Mouse (Mus musculus) heart, embryonic 11.5 days (tissue): ENCODE measurements around the gene Ddn. TPM values are rescaled to one million over a fixed set of nuclear protein-coding genes. Genes with fewer than 3 reads are reported as not detected.

Experiments used
- ATAC-seq: fragments of 200-750 bp; cut with Nextera tagmentation; replicated peaks from 2 replicates; pipeline ENCODE4 v1.8.0; 2017; ENCODE audit warnings: moderate library complexity; ENCODE audit not compliant: insufficient number of reproducible peaks, low FRiP score, low TSS enrichment
- H3K27ac ChIP-seq: fragments of 300-500 bp; sonication (generic); 2 replicates; pipeline ENCODE4 v1.5.1; 2014; ENCODE audit warnings: mild to moderate bottlenecking, low read depth, low read length
- H3K27me3 ChIP-seq: fragments of 300-500 bp; sonication (generic); 2 replicates; pipeline ENCODE4 v1.6.1; 2014; ENCODE audit warnings: mild to moderate bottlenecking, low read length, mixed read lengths; ENCODE audit not compliant: control insufficient read depth, insufficient read depth
- H3K36me3 ChIP-seq: fragments of 300-500 bp; sonication (generic); 2 replicates; pipeline ENCODE4 v1.6.1; 2014; ENCODE audit warnings: mild to moderate bottlenecking, low read length, moderate library complexity, mixed read lengths; ENCODE audit not compliant: control insufficient read depth, insufficient read depth
- H3K4me1 ChIP-seq: fragments of 300-500 bp; sonication (generic); 2 replicates; pipeline ENCODE4 v1.6.1; 2014; ENCODE audit warnings: low read length; ENCODE audit not compliant: control insufficient read depth, insufficient read depth
- H3K4me2 ChIP-seq: fragments of 300-500 bp; sonication (generic); 2 replicates; pipeline ENCODE4 v1.6.1; 2014; ENCODE audit warnings: mild to moderate bottlenecking, moderate library complexity
- H3K4me3 ChIP-seq: fragments of 300-500 bp; sonication (generic); 2 replicates; pipeline ENCODE4 v1.5.1; 2014; ENCODE audit warnings: low read depth, low read length
- H3K9ac ChIP-seq: fragments of 300-500 bp; sonication (generic); 2 replicates; pipeline ENCODE4 v1.6.1; 2014; ENCODE audit warnings: mild to moderate bottlenecking, low read depth, low read length, moderate library complexity
- H3K9me3 ChIP-seq: fragments of 300-500 bp; sonication (generic); replicated peaks from 2 replicates; pipeline ENCODE4 v1.6.1; 2016; ENCODE audit warnings: low read length; ENCODE audit not compliant: control insufficient read depth
- WGBS: fragments of 180-500 bp; shearing (Covaris S2); extraction: QIAGEN DNeasy Blood & Tissue Kit; methylation state at CpG from one replicate; pipeline ENCODE4 v1.1.7; 2014; ENCODE audit not compliant: insufficient replicate concordance; 5-methylcytosine and 5-hydroxymethylcytosine counted together
- polyA plus RNA-seq: library from polyadenylated mRNA; unstranded; fragments of >200 nt; fragmentation: Nextera tagmentation; extraction: Ambion mirVana; gene quantifications from 2 replicates; pipeline ENCODE4 v1.2.1, GENCODE M21; 2014

The Ddn gene
- polyA plus RNA-seq, 1 experiment from 2014 or later, result 0.11 TPM

DNA sequence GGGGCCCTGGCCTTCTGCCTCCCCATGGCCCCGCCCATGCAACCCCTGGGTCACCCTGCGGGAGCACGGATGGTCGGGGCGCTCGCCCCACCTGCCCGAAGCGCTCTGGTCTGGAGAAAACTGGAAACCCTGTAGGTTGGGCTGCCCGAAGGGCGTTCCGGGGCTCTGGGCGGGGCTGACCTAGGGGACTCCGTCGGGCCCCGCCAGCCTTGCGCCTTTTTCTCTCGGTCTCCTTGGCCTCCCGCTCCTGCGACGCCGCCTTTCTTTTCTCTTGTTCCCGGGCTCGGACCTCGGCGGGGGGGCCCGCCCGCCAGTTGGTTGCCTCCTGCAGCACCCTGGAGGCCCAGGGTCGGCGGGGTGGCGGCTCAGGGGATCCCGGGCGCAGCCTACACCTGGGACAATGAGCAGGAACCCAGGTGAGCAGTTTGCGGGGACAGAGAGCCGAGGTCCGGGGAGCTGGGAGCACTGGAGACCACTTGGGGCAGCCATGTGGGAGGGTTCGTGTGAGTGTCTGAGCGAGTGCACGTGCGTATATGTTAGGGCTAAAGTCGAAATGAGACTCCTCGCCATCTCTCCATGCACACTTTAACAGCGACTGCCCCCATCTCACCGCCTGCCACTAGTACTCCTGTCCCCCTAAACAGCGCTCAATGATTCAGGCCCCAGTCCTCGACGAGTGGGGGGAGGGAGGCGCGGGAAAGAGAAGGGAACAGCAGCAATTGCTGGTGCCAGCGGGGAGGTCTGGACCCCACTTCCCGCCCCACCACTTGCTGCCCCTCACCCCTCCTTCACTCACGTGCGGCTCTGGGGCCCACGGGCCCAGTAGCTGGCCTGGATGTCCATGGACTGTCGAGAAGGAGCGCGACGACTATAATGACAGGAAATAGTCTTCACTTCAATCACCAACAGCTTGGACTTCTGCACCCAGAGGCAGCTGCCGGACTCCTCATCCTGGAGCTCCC, 2.2 kb downstream of the Ddn start:
- Histone ChIP-seq H3K27ac (no peak overlapping the region), H3K9me3 (no peaks in the 10 kb centered on the region), H3K27me3 (peaks cover 80% of the 10 kb centered on the region), H3K36me3 (peaks cover 4% of the 10 kb centered on the region; the same call in 1 of the 2 replicates), H3K4me1 (peaks cover 51% of the 10 kb centered on the region), H3K9ac (0 out of 2 replicates have a peak overlapping the region, but pooled peaks have one; percentile 52), H3K4me3 (peak overlapping the region; percentile 41), H3K4me2 (peak overlapping the region; percentile 74)
- no peak for ATAC-seq
- WGBS, result 1% methylated on average over 54 of the region's 58 CpGs

- WGBS, result 4% methylated on average over 30 of the region's 30 CpGs
- ATAC-seq, result no peak
- Histone ChIP-seq H3K4me2 (peak overlapping the region; percentile 74), H3K9me3 (no peaks in the 10 kb centered on the region), H3K4me3 (peak overlapping the region; percentile 41), H3K27ac (no peak overlapping the region), H3K4me1 (peaks cover 51% of the 10 kb centered on the region), H3K36me3 (peaks cover 4% of the 10 kb centered on the region; the same call in 1 of the 2 replicates), H3K9ac (no peak overlapping the region), H3K27me3 (peaks cover 88% of the 10 kb centered on the region)
These were observed 3.0 kb downstream of the Ddn start for GRCm38 (mm10) chr15:98806071-98806808.

DNA sequence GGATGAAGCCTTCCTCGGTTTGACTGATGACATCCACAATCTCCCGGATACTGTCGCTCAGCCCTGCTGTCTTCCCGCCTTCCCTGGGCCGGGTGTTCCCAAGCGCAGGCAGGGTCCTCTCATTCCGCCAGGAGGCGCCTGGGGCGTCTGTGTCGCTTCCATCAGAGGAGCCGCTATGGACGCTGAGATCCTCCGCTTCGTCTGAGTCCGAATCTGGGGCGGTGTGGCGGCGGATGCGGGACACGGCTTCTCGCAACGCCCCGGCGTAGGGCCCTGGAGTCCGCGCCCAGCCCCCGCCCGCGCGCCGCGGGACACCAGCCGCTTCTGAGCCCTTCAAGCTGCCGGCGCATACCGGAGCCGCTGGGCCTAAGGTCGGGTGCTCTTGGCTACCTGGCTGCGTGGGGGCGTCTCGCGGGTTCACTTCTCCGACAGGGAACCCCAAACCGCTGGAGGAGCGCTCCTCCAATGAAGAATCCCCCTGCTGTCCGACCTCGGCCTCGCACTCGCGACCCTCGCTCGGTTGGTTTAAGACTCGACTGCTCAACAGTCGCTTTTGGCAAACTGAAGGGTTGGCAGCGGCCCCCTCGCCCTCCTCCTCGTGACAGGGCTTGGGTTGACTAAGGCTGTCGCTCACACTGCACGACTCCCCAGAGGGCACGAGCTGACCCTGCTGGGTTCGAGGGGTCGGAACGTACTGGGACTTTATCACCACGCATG, 3.8 kb downstream of the Ddn start:
- 1% methylated on average over 64 of the region's 64 CpGs for WGBS
- H3K4me3 ChIP-seq, result peak overlapping the region; percentile 41
- peak; percentile 24; the same call in 1 of the 2 replicates for ATAC-seq
- H3K27ac ChIP-seq, result no peak overlapping the region
- H3K9me3 ChIP-seq, result no peaks in the 10 kb centered on the region
- H3K36me3 ChIP-seq, result no peaks in the 10 kb centered on the region
- H3K4me1 ChIP-seq, result peaks cover 51% of the 10 kb centered on the region
- peak overlapping the region; percentile 74 for H3K4me2 ChIP-seq
- peaks cover 96% of the 10 kb centered on the region for H3K27me3 ChIP-seq
- H3K9ac ChIP-seq, result peak overlapping the region; percentile 50

DNA sequence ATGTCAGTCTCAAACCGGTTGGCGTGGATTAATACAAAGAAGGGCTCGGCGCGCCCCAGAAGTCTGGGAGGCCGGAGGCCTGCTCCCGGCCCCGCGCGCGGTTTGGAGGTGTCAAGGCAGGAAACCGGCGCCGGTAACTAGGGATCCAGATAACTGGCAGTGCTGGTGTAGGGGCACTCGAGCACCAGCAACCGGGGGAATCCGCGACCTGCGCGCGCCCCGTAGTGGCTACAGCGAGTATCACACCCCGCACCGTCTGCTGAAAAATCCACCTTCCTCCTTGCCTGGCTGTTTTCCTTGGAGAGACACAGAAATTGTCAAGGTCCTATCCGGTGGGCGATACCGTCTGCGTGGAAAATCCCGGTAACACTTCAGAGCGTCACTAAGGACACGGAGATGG, 5.2 kb downstream of the Ddn start:
- H3K27ac ChIP-seq, result no peak overlapping the region
- H3K4me1 ChIP-seq, result peaks cover 44% of the 10 kb centered on the region
- no peak overlapping the region for H3K4me3 ChIP-seq
- peaks cover 99% of the 10 kb centered on the region for H3K27me3 ChIP-seq
- H3K36me3 ChIP-seq, result no peaks in the 10 kb centered on the region
- H3K9ac ChIP-seq, result no peak overlapping the region
- no peak for ATAC-seq
- H3K4me2 ChIP-seq, result peak overlapping the region; percentile 58
- H3K9me3 ChIP-seq, result no peaks in the 10 kb centered on the region
- WGBS, result under 1% methylated on average over 32 of the region's 32 CpGs

- Histone ChIP-seq H3K4me2 (no peak overlapping the region), H3K27me3 (peaks cover 99% of the 10 kb centered on the region), H3K4me3 (no peak overlapping the region), H3K36me3 (no peaks in the 10 kb centered on the region), H3K27ac (no peak overlapping the region), H3K4me1 (peaks cover 35% of the 10 kb centered on the region), H3K9me3 (no peaks in the 10 kb centered on the region), H3K9ac (no peak overlapping the region)
- 1% methylated on average over 8 of the region's 8 CpGs for WGBS
- no peak for ATAC-seq
These were observed 6.4 kb downstream of the Ddn start for GRCm38 (mm10) chr15:98802926-98803325.

GRCm38 (mm10) chr15:98799396-98799795, 9.9 kb downstream of the Ddn start:
- WGBS, result 9% methylated on average over 12 of the region's 12 CpGs
- Histone ChIP-seq H3K9me3 (no peaks in the 10 kb centered on the region), H3K36me3 (no peaks in the 10 kb centered on the region), H3K4me2 (no peak overlapping the region), H3K4me3 (no peak overlapping the region), H3K4me1 (peaks cover 17% of the 10 kb centered on the region; the same call in 1 of the 2 replicates), H3K27ac (no peak overlapping the region), H3K9ac (no peak overlapping the region), H3K27me3 (peaks cover 99% of the 10 kb centered on the region)
- no peak for ATAC-seq

DNA sequence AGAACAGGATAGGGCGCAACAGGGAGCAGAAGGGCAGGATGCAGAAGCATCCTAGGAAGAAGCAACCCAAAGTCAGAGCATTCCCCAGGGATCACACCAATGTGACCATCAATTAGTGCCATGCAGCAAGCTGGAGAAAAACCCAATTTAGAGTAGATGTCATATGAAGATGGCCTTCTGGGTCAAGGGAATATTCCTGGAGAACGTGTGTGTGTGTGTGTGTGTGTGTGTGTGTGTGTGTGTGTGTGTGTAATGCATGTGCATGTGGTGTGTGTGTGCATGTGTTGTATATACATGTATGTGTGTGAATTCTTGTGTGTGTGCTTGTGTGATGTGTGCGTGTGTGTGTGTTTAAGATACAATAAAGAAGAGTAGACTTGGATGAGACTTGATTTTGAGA, 10.4 kb downstream of the Ddn start:
- H3K27me3 ChIP-seq, result peaks cover 99% of the 10 kb centered on the region
- H3K9ac ChIP-seq, result no peak overlapping the region
- no peak overlapping the region for H3K27ac ChIP-seq
- no peak for ATAC-seq
- 43% methylated on average over 3 of the region's 3 CpGs for WGBS
- no peaks in the 10 kb centered on the region for H3K9me3 ChIP-seq
- H3K4me3 ChIP-seq, result no peak overlapping the region
- no peak overlapping the region for H3K4me2 ChIP-seq
- H3K36me3 ChIP-seq, result no peaks in the 10 kb centered on the region
- peaks cover 16% of the 10 kb centered on the region; the same call in 1 of the 2 replicates for H3K4me1 ChIP-seq

GRCm38 (mm10) chr15:98797835-98798492, 11.3 kb downstream of the Ddn start:
- Histone ChIP-seq H3K4me3 (no peak overlapping the region), H3K9ac (no peak overlapping the region), H3K4me2 (no peak overlapping the region), H3K27me3 (peaks cover 99% of the 10 kb centered on the region), H3K36me3 (no peaks in the 10 kb centered on the region), H3K27ac (no peak overlapping the region), H3K4me1 (peaks cover 10% of the 10 kb centered on the region; the same call in 1 of the 2 replicates), H3K9me3 (no peaks in the 10 kb centered on the region)
- ATAC-seq, result peak; percentile 39; the same call in 1 of the 2 replicates
- WGBS, result 2% methylated on average over 28 of the region's 28 CpGs
